Mouse (Mus musculus): Measurements from ENCODE around the gene Myt1l.

- TF ChIP-seq CTCF (conservative IDR thresholded peaks at IDR 0.05; ENCODE audit: low read length) = no peak
- TF ChIP-seq NANOG (IDR thresholded peaks at IDR 0.05; ENCODE audit: borderline replicate concordance, low read length) = no peak
Measured at GRCm38 (mm10) chr12:29695194-29695593, 167.0 kb downstream of the Myt1l start.

All from E14TG2a.4 (cell line).